Mouse (Mus musculus): Measurements from ENCODE around the gene Med16. TPM values are rescaled to one million over a fixed set of nuclear protein-coding genes. Genes with fewer than 3 reads are reported as not detected.

The Med16 gene
- polyA plus RNA-seq, 1 experiment = 28.6 TPM

DNA sequence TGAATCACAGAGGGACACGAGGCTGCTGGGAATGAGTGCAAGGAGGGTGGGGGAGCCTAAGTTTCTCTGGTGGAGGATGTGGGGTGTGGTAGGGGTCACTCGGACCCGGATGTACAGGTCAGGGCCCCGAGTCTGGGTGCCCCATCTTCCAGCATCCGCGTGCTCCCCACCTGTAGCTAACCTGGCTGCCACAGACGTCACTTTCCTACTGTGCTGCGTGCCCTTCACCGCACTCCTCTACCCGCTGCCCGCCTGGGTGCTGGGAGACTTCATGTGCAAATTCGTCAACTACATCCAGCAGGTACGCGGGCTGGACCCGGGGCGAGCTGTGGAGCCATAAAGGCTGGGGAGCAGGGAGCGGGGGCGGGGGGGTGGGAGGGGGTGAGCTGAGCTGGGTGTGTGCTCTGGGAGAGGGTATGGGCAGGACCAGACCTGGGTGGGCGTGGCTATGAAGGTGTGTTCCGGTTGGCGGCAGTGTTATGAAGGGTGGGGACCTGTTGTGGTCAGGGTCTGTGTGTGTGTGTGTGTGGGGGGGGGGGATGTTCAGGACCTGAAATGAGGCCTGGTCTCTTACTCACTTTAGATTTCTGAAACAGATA lies 10.6 kb upstream of the Med16 start:
- DNase-seq (ENCODE audit: low read depth, low spot score) = no peak
- 20% methylated on average over 21 of the region's 21 CpGs for WGBS

DNA sequence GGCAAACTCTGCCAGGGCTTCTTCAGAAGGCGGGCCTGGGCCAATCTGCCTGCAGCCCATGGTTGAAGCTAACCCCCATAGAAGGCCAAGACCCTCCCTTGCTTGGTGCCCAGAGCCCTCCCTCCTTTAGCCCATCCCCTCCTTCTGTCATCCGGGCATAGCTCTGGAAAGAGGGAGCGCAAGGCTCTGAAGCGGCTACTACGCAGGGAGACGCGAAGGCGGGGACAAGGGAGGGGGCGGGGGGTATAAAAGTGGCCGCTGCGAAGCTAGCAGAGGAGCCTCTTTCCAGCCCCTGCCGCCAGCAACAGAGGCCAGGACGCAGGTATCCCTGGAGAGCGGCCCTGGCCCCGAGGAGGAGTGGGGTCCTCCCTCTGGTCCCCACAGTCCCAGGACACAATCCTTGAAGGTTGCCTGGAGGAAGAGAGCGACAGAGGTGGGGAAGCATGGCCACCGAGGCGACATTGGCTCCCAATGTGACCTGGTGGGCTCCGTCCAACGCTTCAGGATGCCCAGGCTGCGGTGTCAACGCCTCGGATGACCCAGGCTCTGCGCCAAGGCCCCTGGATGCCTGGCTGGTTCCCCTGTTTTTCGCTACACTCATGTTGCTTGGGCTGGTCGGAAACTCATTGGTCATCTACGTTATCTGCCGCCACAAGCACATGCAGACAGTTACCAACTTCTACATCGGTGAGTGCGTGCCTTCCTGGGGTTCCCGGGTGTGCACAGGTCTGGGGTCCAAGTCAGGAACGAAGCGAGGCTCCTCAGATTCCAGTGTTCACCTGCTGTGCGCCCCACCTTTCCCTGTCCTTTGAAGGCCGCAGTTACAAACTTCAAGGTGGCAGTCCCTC lies 9.7 kb upstream of the Med16 start:
- 62% methylated on average over 35 of the region's 35 CpGs for WGBS
- DNase-seq (ENCODE audit: low read depth, low spot score) = no peak

DNA sequence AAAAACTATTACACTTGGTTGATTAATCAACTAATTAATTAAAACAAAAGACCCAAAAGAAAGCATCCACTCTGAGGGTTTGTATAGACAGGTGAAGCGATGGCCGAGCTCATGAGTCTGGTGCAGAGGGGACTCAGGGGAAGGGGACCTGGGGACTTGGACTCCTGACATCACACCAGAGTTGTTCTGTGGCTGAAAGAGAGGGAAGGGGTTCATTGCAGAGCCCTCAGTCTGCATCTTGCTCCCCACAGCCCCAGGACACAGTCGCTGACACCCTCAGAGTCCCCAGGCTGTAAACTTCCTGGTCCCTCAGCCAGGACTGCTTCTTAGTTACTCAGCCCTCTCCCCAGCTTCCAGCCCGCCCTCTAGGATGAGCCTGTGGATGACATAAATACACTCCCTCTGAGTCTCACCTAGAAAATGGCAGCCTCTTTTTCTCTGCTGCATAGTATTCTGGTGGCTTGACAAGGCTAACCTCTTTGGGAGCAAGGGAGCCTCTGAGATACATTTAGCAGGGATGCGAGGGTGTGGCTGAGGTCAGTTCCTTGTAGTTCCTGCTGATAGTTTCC lies 8.9 kb upstream of the Med16 start:
- no peak for DNase-seq (ENCODE audit: low read depth, low spot score)
- WGBS = 80% methylated on average over 5 of the region's 5 CpGs

DNA sequence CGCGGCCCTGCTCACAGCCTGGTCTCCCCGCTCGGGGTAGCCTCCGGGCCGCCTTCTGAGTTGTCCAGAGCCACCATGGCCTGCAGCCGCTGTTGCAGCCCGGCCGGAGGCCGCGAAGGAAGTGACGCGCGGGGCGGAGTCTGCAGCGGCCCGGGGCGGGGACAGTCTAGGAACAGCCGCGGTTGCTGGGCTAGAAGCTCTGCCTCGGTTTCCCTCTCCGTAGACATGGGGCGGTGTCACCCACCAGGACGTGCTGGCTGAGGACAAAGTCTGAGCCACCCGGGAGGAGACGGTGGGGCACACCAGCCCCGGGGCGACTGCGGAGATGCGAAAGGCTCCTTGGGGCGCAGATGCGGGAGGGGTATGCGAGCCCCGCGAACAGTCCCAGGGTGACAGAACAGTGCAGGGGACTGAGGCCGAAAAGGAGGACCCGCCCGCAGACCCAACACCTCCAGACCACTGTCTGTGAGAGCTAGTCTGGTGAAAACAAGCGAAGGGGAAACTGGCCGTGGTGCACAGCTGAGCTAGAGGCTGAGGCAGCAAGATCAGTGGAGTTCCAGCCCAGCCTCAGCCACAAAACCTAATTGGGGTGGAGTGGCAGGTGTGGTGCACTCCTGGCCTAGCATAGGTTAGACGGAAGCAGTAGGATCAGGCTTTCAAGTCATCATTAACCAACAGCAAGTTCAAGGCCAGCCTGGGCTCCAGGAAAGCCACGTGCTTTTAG lies 8.2 kb upstream of the Med16 start, which contains the start of gene Kiss1r:
Kiss1r (plus strand) TSS at position 164 of the 724 bp plus-strand sequence.
- 2% methylated on average over 42 of the region's 42 CpGs for WGBS

DNA sequence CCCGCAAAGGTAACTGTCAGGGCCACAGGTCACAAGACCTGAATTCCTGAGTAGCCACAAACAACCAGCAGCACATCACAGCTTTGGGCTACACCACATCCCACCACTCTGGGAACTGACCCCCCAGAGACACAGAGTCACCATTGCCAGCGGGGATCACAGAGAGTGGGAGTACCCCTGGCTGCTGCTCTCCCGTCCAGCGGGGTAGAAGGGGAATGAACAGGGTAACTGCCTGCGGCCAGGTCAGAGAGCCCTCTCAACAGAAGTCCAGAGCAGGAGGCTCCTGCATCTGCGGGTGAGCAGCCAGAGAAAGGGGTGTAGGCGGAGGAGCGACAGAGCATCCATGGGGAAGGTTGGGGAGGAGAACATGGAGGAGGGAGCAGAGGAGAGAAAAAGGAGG lies 7.4 kb upstream of the Med16 start:
- WGBS = 5% methylated on average over 8 of the region's 8 CpGs

More for the DNA sequence above, 8.2 kb upstream of the Med16 start, which contains the start of gene Kiss1r:
- no peak for DNase-seq (ENCODE audit: low read depth, low spot score)

DNA sequence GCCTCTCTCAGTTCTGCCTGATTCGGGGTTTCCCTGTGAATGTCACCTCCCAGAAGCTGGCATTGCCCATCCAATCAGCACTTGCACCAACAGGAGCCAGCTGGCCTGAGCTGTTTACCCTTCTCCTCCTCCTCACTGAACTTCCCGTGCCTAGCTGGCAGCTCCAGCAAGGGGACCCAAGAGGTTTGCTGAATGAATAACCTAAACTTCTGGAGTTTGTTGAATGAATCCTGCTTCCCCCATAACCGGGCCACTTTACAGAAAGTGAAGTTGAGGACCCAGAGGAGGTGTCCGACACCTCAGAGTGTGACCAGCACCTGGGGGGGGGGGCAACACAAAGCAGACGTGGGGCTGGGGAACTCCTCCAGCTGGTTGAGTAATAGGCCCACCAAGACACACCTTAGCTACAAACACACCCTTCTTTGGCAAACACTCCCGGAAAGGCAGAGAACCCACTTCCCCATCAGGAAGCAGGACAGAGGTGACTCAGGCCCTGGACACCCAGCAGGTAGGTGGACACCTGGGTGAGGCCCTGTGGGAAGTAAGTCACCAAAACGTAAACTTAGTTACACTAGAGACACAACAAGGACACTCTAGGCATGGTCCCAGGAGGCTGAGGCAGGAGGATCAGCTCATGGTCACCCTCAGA lies 6.3 kb upstream of the Med16 start:
- no peak for DNase-seq (ENCODE audit: low read depth, low spot score)
- 21% methylated on average over 7 of the region's 7 CpGs for WGBS

More for the DNA sequence above, 7.4 kb upstream of the Med16 start:
- DNase-seq (ENCODE audit: low read depth, low spot score) = no peak

DNA sequence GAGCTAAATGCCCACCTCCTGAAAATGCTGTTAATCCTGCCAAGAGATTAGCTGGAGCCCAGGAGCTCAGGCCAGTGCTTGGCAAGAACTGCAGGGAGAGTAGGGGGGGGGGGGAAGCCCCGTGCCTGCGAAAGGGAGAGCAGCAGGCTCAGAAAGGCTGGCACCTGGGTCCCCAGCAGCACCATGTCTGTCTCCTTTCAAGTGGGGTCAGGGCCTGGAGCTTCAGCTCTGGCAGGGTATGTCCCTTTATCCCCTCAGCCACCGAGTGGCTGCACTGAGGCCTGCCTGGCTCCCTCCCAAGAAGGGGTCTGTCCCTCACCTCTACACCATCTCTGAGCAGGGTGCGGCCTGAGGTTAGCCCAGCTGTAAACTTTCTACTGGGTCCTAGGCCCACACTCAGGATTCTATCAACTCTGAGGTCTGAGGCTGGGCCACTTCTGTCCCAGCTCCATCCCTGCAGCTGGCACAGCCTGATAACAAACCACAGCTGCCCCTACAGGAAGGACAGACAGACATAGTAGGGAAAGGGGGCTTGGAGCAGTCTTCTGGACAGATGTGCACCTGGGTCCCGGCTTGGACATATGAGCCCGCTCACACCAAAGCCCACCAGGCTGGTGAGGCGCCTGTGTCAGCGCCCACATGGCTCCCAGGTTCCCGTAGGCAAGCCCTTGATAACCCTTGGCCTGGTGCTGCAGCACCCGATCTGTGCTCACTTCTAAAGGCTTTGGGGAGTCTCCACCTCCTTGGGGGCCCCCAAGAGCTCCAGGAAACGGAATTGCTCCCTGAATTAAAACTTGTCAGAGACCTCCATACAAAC lies 5.6 kb upstream of the Med16 start:
- no peak for DNase-seq (ENCODE audit: low read depth, low spot score)
- WGBS = 36% methylated on average over 11 of the region's 11 CpGs

DNA sequence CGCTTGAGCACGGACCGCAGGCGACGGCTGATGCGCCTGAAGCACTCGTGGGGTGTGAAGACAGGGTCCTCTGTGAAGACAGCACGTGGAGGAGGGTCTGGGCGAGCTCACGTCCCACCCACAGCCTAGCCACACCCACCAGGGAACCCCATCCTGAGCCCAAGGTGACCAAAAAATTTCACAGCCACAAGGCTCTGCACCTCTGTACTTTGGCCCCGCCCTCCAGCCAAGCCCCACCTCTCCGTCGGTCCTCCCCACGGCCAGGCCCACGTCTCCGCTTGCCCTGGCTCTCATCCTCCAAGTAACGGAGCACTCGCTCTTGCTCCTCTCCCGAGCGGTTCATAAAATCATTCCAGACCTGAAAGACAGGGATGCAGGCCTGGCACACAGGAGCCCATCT lies 3.7 kb upstream of the Med16 start:
- 72% methylated on average over 20 of the region's 20 CpGs for WGBS
- no peak for DNase-seq (ENCODE audit: low read depth, low spot score)

DNA sequence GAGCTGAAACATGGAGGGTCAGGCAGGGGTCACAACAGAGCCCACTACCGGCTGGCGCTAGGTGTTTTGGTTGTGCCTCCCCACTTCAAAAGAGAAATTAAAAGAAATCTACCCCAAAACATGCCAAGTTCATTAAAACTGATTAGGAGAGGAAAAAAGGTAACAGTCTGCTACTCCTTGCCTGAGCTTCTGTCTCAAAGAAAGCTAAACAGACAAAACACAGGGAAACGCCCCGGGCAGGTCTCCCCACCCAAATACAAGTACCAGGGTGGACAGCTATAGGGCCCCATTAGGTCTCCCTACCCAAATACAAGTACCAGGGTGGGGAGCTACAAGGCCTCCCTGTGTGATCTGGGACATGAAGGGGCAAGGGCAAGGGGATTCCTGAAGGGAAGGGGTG lies 1.8 kb upstream of the Med16 start, which contains the start of gene Gm26602:
Gm26602 (plus strand) TSS at position 301 of the 400 bp plus-strand sequence.
- WGBS = 94% methylated on average over 4 of the region's 4 CpGs
- DNase-seq (ENCODE audit: low read depth, low spot score) = no peak

DNA sequence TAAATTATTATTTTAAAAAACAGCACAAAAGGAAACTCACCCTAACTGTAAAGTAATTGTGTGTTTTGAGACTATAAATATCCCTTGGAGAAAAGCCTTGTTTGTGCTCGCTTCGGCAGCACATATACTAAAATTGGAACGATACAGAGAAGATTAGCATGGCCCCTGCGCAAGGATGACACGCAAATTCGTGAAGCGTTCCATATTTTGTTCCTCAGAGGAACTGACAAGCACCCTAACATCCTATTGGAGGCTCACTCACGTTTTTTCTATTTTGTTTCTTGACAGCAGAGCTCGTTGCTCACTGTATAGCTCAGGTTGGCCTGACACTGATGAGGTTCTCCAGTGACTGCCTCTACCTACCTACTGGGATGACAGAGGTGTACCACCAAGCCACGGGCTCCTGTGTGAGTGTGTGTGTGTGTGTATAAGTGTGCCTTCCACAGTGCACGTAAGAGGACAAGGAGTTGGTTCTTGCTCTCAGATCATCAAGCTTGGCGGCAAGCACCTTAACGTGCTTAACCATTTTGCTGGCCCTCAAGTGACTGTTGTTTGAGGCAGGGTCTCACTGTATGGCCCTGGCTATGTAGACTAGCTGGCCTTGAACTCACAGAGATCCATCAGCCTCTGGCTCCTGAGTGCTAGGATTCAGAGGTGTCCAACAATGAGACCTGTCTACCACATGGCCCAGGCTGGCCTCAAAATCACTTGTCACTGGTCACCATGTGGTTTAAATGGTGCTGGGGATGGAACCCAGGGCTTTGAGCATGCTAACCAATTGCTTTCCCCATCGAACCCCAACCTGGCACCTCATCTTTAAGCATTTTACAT lies 584 bp upstream of the Med16 start:
- no peak for DNase-seq (ENCODE audit: low read depth, low spot score)
- WGBS = 22% methylated on average over 14 of the region's 14 CpGs

DNA sequence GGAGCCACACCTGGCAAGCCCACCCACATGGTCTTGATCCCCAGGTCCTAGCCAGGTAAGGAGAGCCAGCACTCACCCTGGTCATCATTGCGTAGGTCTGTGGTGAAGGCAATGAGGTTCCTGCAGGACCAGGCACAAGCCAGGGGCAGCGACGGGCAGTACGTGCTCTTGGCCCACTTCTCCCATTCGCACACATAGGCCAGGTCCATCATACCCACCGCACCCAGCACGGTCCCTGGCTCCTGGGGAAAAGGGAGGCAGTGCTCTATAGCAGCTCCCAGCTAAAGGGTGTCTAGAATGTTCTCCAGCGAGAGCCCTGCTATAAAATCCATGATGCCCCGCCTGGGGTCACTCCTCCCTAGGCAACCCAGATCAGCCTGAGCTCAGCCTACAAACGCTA lies 1.3 kb downstream of the Med16 start:
- no peak for DNase-seq (ENCODE audit: low read depth, low spot score)
- 89% methylated on average over 10 of the region's 10 CpGs for WGBS

DNA sequence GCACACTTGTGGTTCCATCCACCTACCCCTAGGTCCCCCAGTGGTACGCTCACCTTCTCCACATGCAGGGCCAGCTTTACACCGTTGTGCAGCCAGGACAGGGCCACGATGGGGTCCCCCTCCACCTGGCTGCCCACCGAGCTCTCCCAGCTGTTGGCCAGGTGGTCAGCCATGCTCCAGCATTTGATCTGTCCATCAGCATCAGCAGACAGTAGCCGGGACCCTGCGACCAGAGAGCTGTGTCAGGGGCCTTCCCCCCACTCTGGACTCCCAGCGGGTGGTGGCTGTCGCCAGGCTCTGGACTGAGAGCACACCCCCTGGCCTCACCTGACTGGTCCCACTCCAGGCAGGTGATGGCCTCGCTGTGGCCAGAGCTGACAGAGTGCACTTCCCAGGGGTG lies 2.0 kb downstream of the Med16 start:
- WGBS = 96% methylated on average over 9 of the region's 9 CpGs
- no peak for DNase-seq (ENCODE audit: low read depth, low spot score)

DNA sequence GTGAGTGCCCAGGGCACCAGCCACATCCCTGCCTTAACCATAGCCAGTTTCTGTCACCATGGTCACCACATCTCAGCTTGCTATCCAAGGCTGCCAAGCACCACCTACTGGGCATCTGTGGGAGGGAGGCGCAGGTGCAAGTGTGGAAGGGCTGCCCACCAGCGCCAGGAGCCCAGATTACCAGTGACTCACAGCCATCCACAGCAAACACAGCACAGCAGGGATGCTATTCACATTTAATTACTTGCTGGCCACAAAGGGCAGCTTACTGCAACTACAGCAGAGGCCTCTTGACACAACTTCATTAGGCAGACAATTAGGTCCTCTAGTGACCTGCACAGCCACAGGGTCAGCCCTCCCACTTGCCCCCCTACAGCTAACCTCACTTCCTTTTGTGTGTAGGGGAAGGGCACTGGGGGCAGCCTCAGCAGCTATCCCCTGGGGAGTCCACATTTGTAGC lies 7.7 kb downstream of the Med16 start:
- DNase-seq (ENCODE audit: low read depth, low spot score) = no peak
- 61% methylated on average over 2 of the region's 2 CpGs for WGBS

DNA sequence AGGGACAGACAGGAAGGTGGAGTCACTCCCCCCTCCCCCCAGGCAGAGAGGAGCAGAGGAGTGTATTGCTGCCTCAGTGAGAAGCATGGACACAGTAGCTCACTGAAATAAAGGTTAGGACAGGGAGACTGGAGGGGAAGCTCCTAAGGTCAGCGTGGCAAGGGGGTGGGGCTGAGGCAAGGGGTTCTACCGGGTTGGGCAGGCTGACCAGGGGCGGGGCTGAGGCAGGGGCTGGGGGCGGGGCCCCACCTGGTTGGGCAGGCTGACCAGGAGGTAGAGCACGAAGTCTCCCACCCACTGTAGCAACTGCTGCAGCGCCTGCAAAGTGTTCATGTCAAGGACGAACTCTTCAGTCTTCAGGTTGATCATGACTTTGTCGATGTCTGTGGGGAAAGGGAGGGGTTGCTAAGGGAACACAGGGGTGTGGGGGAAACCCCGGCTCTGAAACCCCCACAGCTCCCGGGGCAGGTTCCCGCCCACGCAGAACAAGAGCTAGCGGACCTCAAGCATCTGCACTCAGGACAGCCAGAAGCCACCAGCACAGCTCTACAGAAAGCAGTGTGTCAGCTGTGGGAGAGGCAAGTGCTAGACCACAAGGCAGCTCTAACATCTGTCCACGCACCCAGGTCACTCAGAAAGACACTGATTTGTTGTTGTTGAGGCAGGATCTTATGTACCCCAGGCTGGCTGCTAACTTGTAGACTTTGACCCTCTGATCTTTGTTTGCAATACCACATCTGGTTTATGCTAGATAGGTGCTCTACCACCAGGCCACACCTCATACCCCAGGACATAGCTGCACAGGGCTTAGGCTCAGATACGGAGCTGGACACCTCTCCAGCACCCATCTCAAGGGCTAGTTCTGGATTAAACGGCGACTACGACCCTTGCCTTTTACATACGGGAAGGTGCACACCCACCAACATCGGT lies 11.1 kb downstream of the Med16 start:
- DNase-seq (ENCODE audit: low read depth, low spot score) = no peak
- WGBS = 57% methylated on average over 20 of the region's 20 CpGs

DNA sequence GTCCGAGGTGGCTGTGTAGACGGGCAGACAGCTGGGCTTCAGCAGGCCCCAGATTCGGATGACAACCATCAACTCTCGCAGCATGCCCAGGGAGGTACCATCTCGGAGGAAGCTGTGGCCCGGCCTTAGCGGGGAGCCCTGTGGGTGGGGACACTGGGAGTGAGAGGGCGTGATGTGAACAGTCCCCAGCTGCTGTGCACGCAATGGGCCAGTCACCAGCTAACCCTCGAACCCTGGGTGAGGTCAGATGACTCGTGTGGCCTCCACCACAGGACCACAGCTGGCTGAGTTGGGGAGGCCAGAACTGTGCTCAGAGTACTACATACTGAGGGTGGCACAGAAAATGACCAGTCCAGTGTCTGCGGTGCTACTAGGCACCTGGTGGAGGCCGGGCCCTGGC lies 11.9 kb downstream of the Med16 start:
- no peak for DNase-seq (ENCODE audit: low read depth, low spot score)
- 84% methylated on average over 13 of the region's 13 CpGs for WGBS

DNA sequence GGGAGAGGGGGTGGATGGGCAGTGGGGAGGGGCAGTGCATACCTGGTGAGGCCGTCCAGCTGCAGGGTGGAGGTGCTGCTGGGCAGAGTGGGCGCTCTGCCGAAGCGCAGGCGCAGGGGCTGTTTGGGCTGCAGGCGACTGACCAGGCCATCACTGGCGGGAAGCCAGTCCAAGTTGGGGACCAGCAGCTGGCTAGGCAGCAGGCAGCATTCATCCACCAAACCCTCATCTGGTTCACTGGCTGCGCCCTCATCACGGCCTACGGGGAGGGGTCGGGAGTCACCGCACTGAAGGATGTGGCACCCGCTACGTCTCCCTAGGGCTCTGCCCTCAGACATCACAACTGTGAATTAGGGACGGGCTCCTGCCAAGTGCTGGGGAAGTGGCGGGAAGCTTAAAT lies 12.4 kb downstream of the Med16 start:
- WGBS = 93% methylated on average over 16 of the region's 16 CpGs
- DNase-seq (ENCODE audit: low read depth, low spot score) = no peak

All from large intestine, adult 2 months (tissue).